ENCODE assay signal across 8 mouse cellular contexts in the genomic region with DNA sequence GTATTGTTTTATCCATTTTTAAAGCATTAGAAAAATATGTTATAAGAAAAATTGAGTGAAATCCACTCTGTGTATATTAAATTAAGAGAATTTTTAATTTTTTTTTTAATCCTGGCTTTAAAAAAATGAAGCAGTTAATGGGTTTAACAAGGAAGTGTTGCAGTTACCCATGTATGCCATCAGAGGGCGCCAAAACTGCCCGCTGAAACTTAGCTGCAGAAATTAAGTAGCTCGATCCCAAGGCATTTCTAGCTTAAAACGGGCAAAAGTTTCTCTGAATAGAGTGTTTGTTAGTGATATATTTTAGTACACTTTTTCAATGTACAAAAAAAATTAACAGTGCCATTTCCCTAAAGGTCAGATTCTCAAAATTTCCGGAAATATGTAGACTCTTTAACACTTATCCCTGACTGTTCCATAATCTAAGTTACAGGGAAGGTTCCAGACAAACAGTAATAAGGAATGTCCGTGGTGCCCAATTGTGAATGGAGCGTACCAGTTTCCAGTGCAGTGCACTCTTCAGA.
DNase-seq lines count a peak whose midpoint lies in the region; TF ChIP-seq lines count a peak whose summit lies in the region.

No protein-coding gene starts in this region.

- TF ChIP-seq CTCF in lung, adult 2 months (IDR thresholded peaks at IDR 0.05; ENCODE audit: insufficient read depth, low read length), result peak; percentile 48; the same call in 1 of the 2 replicates

- H3K4me3 ChIP-seq in lung, adult 2 months (replicated peaks; ENCODE audit: extremely low read depth, low read depth, low read length), result no peak overlapping the region

- WGBS in lung, adult 2 months, result 11% methylated on average over 7 of the region's 7 CpGs

- TF ChIP-seq POLR2A in lung, adult 2 months (IDR thresholded peaks at IDR 0.05; ENCODE audit: borderline replicate concordance, extremely low read depth, low read depth, low read length), result no peak

- peak; percentile 49 to 59 for DNase-seq in cerebellum, adult 18-20 months
- no peak for DNase-seq in cerebellum, adult 9-11 months
- peak; percentile 55 to 60 for DNase-seq in B cell, adult 2 months
- peak; percentile 54 for DNase-seq in c-Kit-positive CD71-positive TER-119-negative erythroid progenitor cells, embryonic 14.5 days (ENCODE audit: low read depth)
- DNase-seq in gastrocnemius, postnatal 10 days, result peak; percentile 40
- DNase-seq in kidney, postnatal 14 days, result peak; percentile 54
- DNase-seq in lung, adult 2 months, result peak; percentile 21
- DNase-seq in right cerebral cortex, postnatal 4 days, result peak; percentile 49

- H3K4me1 ChIP-seq in lung, adult 2 months (ENCODE audit: control insufficient read depth, insufficient read depth, low read length), result no peaks in the 10 kb centered on the region
